Mouse (Mus musculus): ENCODE measurements around the gene Unc13b. TPM values are rescaled to one million over a fixed set of nuclear protein-coding genes. Genes with fewer than 3 reads are reported as not detected.

Gene Unc13b
- polyA plus RNA-seq, 1 experiment from 2014 or later: 6.3 TPM

GRCm38 (mm10) chr4:43039609-43040008 is 19.1 kb upstream of the Unc13b start:
- peaks cover 16% of the 10 kb centered on the region; the same call in 1 of the 2 replicates for H3K36me3 ChIP-seq
- WGBS: 2% methylated on average over 11 of the region's 11 CpGs
- peak overlapping the region; percentile 75 for H3K4me2 ChIP-seq (replicated peaks)
- peaks cover 26% of the 10 kb centered on the region for H3K4me1 ChIP-seq
- H3K4me3 ChIP-seq (replicated peaks): peak overlapping the region; percentile 57
- no peaks in the 10 kb centered on the region for H3K9me3 ChIP-seq (replicated peaks)
- peak overlapping the region; percentile 61 for H3K27ac ChIP-seq (replicated peaks)
- no peaks in the 10 kb centered on the region for H3K27me3 ChIP-seq
- H3K9ac ChIP-seq: peak overlapping the region; percentile 39
- ATAC-seq (ENCODE audit: insufficient number of reproducible peaks, low FRiP score, low TSS enrichment, low read depth): no peak

- Histone ChIP-seq H3K27ac (replicated peaks) (peak overlapping the region; percentile 61), H3K27me3 (no peaks in the 10 kb centered on the region), H3K36me3 (peaks cover 12% of the 10 kb centered on the region; the same call in 1 of the 2 replicates), H3K4me1 (peaks cover 32% of the 10 kb centered on the region), H3K4me2 (replicated peaks) (peak overlapping the region; percentile 75), H3K9ac (peak overlapping the region; percentile 39), H3K9me3 (replicated peaks) (no peaks in the 10 kb centered on the region), H3K4me3 (replicated peaks) (peak overlapping the region; percentile 57)
- WGBS: under 1% methylated on average over 25 of the region's 25 CpGs
- ATAC-seq (ENCODE audit: insufficient number of reproducible peaks, low FRiP score, low TSS enrichment, low read depth): peak; percentile 99
These were observed 18.6 kb upstream of the Unc13b start for GRCm38 (mm10) chr4:43040114-43040572.

- no peak overlapping the region for H3K4me2 ChIP-seq (replicated peaks)
- WGBS: 82% methylated on average over 9 of the region's 9 CpGs
- H3K9ac ChIP-seq: no peak overlapping the region
- no peaks in the 10 kb centered on the region for H3K27me3 ChIP-seq
- 0 out of 2 replicates have a peak, but pooled peaks cover 4% of the 10 kb centered on the region for H3K36me3 ChIP-seq
- H3K9me3 ChIP-seq (replicated peaks): no peaks in the 10 kb centered on the region
- H3K4me1 ChIP-seq: peaks cover 32% of the 10 kb centered on the region
- H3K27ac ChIP-seq (replicated peaks): peak overlapping the region; percentile 48; the same call in 1 of the 2 replicates
- no peak for ATAC-seq (ENCODE audit: insufficient number of reproducible peaks, low FRiP score, low TSS enrichment, low read depth)
- H3K4me3 ChIP-seq (replicated peaks): no peak overlapping the region
These were observed 17.7 kb upstream of the Unc13b start for GRCm38 (mm10) chr4:43040881-43041547.

- peak; percentile 5; the same call in 1 of the 2 replicates for ATAC-seq (ENCODE audit: insufficient number of reproducible peaks, low FRiP score, low TSS enrichment, low read depth)
- no peaks in the 10 kb centered on the region for H3K36me3 ChIP-seq
- WGBS: 19% methylated on average over 7 of the region's 7 CpGs
- H3K9me3 ChIP-seq (replicated peaks): no peaks in the 10 kb centered on the region
- H3K4me1 ChIP-seq: peaks cover 34% of the 10 kb centered on the region
- peak overlapping the region; percentile 11; the same call in 1 of the 2 replicates for H3K4me3 ChIP-seq (replicated peaks)
- peak overlapping the region; percentile 75 for H3K27ac ChIP-seq (replicated peaks)
- H3K4me2 ChIP-seq (replicated peaks): peak overlapping the region; percentile 63
- H3K9ac ChIP-seq: no peak overlapping the region
- no peaks in the 10 kb centered on the region for H3K27me3 ChIP-seq
These were observed 15.0 kb upstream of the Unc13b start for GRCm38 (mm10) chr4:43043644-43044357.

- H3K9me3 ChIP-seq (replicated peaks): no peaks in the 10 kb centered on the region
- WGBS: 18% methylated on average over 4 of the region's 4 CpGs
- ATAC-seq (ENCODE audit: insufficient number of reproducible peaks, low FRiP score, low TSS enrichment, low read depth): no peak
- peak overlapping the region; percentile 40; the same call in 1 of the 2 replicates for H3K9ac ChIP-seq
- H3K4me2 ChIP-seq (replicated peaks): peak overlapping the region; percentile 63
- H3K36me3 ChIP-seq: no peaks in the 10 kb centered on the region
- peak overlapping the region; percentile 75 for H3K27ac ChIP-seq (replicated peaks)
- H3K27me3 ChIP-seq: no peaks in the 10 kb centered on the region
- peak overlapping the region; percentile 65 for H3K4me3 ChIP-seq (replicated peaks)
- peaks cover 26% of the 10 kb centered on the region for H3K4me1 ChIP-seq
These were observed 14.1 kb upstream of the Unc13b start for GRCm38 (mm10) chr4:43044673-43045072.

- ATAC-seq (ENCODE audit: insufficient number of reproducible peaks, low FRiP score, low TSS enrichment, low read depth): peak; percentile 3
- Histone ChIP-seq H3K27ac (replicated peaks) (peak overlapping the region; percentile 75), H3K36me3 (no peaks in the 10 kb centered on the region), H3K27me3 (no peaks in the 10 kb centered on the region), H3K4me1 (peaks cover 26% of the 10 kb centered on the region), H3K9ac (peak overlapping the region; percentile 40), H3K4me3 (replicated peaks) (peak overlapping the region; percentile 65), H3K4me2 (replicated peaks) (peak overlapping the region; percentile 63), H3K9me3 (replicated peaks) (no peaks in the 10 kb centered on the region)
- 4% methylated on average over 13 of the region's 13 CpGs for WGBS
These were observed 13.5 kb upstream of the Unc13b start for GRCm38 (mm10) chr4:43045285-43045658.

GRCm38 (mm10) chr4:43045659-43046302 is 13.0 kb upstream of the Unc13b start, which contains the start of gene Fam214b:
Gene Fam214b (minus strand): TSS chr4:43046220.
- ATAC-seq (ENCODE audit: insufficient number of reproducible peaks, low FRiP score, low TSS enrichment, low read depth): peak; percentile 94

GRCm38 (mm10) chr4:43046607-43047006 is 12.1 kb upstream of the Unc13b start:
- Histone ChIP-seq H3K9me3 (replicated peaks) (no peaks in the 10 kb centered on the region), H3K4me2 (replicated peaks) (0 out of 2 replicates have a peak overlapping the region, but pooled peaks have one; percentile 10), H3K27me3 (no peaks in the 10 kb centered on the region), H3K27ac (replicated peaks) (no peak overlapping the region), H3K36me3 (no peaks in the 10 kb centered on the region), H3K9ac (no peak overlapping the region), H3K4me3 (replicated peaks) (no peak overlapping the region), H3K4me1 (peaks cover 20% of the 10 kb centered on the region)
- WGBS: 49% methylated on average over 5 of the region's 5 CpGs
- no peak for ATAC-seq (ENCODE audit: insufficient number of reproducible peaks, low FRiP score, low TSS enrichment, low read depth)

More at GRCm38 (mm10) chr4:43045659-43046302, 13.0 kb upstream of the Unc13b start, which contains the start of gene Fam214b:
- peak within 1 kb of the TSS; percentile 63 for H3K4me2 ChIP-seq (replicated peaks)
- peak within 1 kb of the TSS; percentile 75 for H3K27ac ChIP-seq (replicated peaks)
- H3K9ac ChIP-seq: peak within 1 kb of the TSS; percentile 40
- H3K4me3 ChIP-seq (replicated peaks): peak within 1 kb of the TSS; percentile 65
- WGBS: 0% methylated on average over 33 of the region's 33 CpGs
- H3K4me1 ChIP-seq: peaks cover 23% of the 10 kb centered on the region
- H3K9me3 ChIP-seq (replicated peaks): no peaks in the 10 kb centered on the region
- H3K27me3 ChIP-seq: no peaks in the 10 kb centered on the region
- H3K36me3 ChIP-seq: no peaks in the 10 kb centered on the region

GRCm38 (mm10) chr4:43047231-43047630 is 11.5 kb upstream of the Unc13b start:
- H3K4me2 ChIP-seq (replicated peaks): no peak overlapping the region
- H3K27ac ChIP-seq (replicated peaks): no peak overlapping the region
- no peak overlapping the region for H3K9ac ChIP-seq
- H3K9me3 ChIP-seq (replicated peaks): no peaks in the 10 kb centered on the region
- peaks cover 20% of the 10 kb centered on the region for H3K4me1 ChIP-seq
- H3K36me3 ChIP-seq: no peaks in the 10 kb centered on the region
- WGBS: 4% methylated on average over 5 of the region's 5 CpGs
- ATAC-seq (ENCODE audit: insufficient number of reproducible peaks, low FRiP score, low TSS enrichment, low read depth): no peak
- H3K4me3 ChIP-seq (replicated peaks): no peak overlapping the region
- no peaks in the 10 kb centered on the region for H3K27me3 ChIP-seq

- no peak overlapping the region for H3K4me2 ChIP-seq (replicated peaks)
- WGBS: 9% methylated on average over 4 of the region's 4 CpGs
- ATAC-seq (ENCODE audit: insufficient number of reproducible peaks, low FRiP score, low TSS enrichment, low read depth): no peak
- H3K4me3 ChIP-seq (replicated peaks): no peak overlapping the region
- H3K27me3 ChIP-seq: no peaks in the 10 kb centered on the region
- no peaks in the 10 kb centered on the region for H3K9me3 ChIP-seq (replicated peaks)
- H3K36me3 ChIP-seq: no peaks in the 10 kb centered on the region
- H3K4me1 ChIP-seq: no peaks in the 10 kb centered on the region
- H3K27ac ChIP-seq (replicated peaks): no peak overlapping the region
- no peak overlapping the region for H3K9ac ChIP-seq
These were observed 6.1 kb upstream of the Unc13b start for GRCm38 (mm10) chr4:43052627-43053026.

- Histone ChIP-seq H3K9ac (no peak overlapping the region), H3K4me2 (replicated peaks) (no peak overlapping the region), H3K9me3 (replicated peaks) (no peaks in the 10 kb centered on the region), H3K27me3 (peaks cover 10% of the 10 kb centered on the region), H3K4me3 (replicated peaks) (no peak overlapping the region), H3K27ac (replicated peaks) (no peak overlapping the region), H3K4me1 (peaks cover 5% of the 10 kb centered on the region; the same call in 1 of the 2 replicates), H3K36me3 (no peaks in the 10 kb centered on the region)
- no peak for ATAC-seq (ENCODE audit: insufficient number of reproducible peaks, low FRiP score, low TSS enrichment, low read depth)
- 87% methylated on average over 5 of the region's 5 CpGs for WGBS
These were observed 1.1 kb upstream of the Unc13b start for GRCm38 (mm10) chr4:43057654-43058053.

Measured in embryonic facial prominence, embryonic 15.5 days (tissue).